Mouse (Mus musculus): Measurements from ENCODE around the gene Mrps27. TPM values are rescaled to one million over a fixed set of nuclear protein-coding genes. Genes with fewer than 3 reads are reported as not detected.

Gene Mrps27
- 1 to 10 TPM; 8.4 to 9.1 TPM for total RNA-seq (2023)

DNA sequence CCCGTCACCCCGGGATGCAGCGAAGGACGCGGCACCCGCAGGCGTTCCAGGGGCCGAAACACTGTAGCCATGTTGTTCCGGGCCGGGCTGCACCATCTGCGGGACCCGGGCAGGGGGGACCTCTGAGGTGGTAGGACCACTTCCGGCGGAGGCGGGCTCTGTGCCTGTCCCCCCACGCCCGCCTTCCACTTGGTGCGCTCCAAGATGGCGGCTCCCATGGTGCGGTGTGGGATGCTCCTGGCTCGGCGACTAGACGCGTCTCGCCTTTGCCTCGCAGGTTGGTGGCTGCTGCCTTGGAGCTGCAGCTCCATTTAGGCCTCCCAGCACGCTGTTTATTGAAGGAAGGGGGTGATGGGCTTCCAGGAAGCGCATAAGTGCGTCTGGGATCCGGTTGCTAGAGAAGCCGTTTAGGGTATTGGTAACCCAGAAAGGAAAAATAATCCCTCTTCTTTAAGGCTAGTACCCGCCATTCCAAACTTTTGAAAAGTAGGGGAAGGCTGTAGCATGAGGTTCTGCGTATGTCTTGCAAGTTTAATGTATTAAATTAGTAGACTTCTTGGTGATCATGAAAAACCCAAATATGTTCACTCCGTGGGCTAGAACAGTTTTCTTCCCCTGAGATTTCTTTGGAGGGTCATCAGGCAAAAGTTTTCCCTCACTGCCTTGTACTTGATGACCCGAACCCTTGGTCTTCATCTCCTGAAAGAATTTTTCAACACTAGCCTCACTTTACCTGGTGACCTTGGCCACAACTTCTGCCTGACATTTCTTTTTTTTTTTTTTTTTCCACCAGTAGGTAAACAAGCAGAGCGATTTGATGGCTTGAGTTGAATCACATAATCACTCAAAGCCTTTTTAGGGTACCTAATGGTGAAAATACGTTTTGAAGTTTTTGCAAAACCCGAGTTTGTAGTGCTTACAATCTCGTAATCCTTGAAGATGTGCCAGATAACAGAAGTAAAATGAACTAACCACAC is at the start of gene Mrps27, which contains the start of gene Ptcd2:
Mrps27 (plus strand) TSS at position 188 of the 977 bp plus-strand sequence.
Ptcd2 (minus strand) TSS at position 107 of the 977 bp plus-strand sequence.

Other genes with a start within 250 kb of the Mrps27 start
- gene Zfp366, start 160.0 kb upstream of the Mrps27 start, total RNA-seq (2023), result under 1 TPM in 1 of 2 experiments, not detected in 1; 0.22 TPM
- 10 to 100 TPM; 17.9 to 19.4 TPM for gene Ptcd2, start 81 bp upstream of the Mrps27 start, total RNA-seq (2023)
- gene Map1b, start 171.8 kb downstream of the Mrps27 start, total RNA-seq (2023), result under 1 TPM; 0.09 to 0.35 TPM